9 mouse cellular contexts compared by ENCODE assay signal in the genomic region with DNA sequence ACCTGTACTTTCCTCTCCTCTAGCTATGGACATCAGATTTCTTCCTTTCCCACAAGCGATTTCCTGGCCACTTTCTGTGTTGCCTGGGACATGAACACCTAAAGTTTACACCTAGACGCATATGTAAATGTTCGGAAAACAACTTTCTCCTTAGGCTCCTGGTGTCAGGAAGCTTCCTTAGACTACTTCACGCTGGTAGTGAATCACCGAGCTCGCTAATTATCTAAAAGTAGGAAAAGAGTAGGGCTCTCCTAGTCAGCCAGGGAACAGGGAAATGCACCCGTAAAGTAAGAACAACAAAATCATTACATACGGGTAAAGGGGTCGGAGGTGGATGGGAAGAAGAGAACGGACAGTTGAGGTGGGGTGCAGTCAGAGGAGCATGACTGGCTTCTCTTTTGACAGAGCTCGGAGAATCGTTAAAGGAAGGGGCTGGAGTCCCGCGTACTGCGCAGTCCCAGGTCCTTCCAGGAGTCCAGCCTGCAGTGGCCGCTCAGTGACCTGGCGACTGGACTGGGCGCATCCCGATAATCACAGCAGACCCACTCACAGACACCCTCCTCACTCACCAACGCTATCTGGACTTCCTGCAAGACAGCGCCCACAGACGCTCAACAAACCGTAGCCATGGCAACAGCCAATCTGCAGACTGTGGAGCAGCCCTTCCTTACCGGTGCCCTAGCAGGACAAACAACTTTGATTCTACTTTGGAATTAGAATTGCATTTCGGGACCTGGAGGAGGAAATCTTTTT. TPM values are rescaled to one million over a fixed set of nuclear protein-coding genes. Genes with fewer than 3 reads are reported as not detected.
A peak's percentile ranks its signal among the peaks of the same experiment; 100 is the strongest.
DNase-seq lines count a peak whose midpoint lies in the region; ATAC-seq and TF ChIP-seq lines count a peak whose summit lies in the region.
"Had no signal": no experiment of that assay in that cellular context is flagged by ENCODE, and none has a peak within 500 bp of the region (broad histone marks: within the 10 kb centered on the region; RNA-seq: fewer than 3 reads in every experiment).

TSS of gene Lrriq1 (minus strand) at position 616 of the 753 bp plus-strand sequence.

- no peak for TF ChIP-seq CTCF in gastrocnemius, adult 2 months (IDR thresholded peaks at IDR 0.05)

- no peaks in the 10 kb centered on the region for H3K9me3 ChIP-seq in heart, embryonic 15.5 days (replicated peaks)
- H3K9me3 ChIP-seq in liver, embryonic 12.5 days (replicated peaks) = no peaks in the 10 kb centered on the region
- H3K9me3 ChIP-seq in neural tube, embryonic 12.5 days = no peaks in the 10 kb centered on the region

- H3K4me2 ChIP-seq in heart, embryonic 15.5 days = peak within 1 kb of the TSS; percentile 88
- H3K4me2 ChIP-seq in liver, embryonic 12.5 days = peak within 1 kb of the TSS; percentile 51
- H3K4me2 ChIP-seq in neural tube, embryonic 12.5 days (replicated peaks) = peak within 1 kb of the TSS; percentile 80

- H3K9ac ChIP-seq in heart, embryonic 15.5 days = peak within 1 kb of the TSS; percentile 41
- H3K9ac ChIP-seq in liver, embryonic 12.5 days = no peak within 1 kb of the TSS
- peak within 1 kb of the TSS; percentile 47 for H3K9ac ChIP-seq in neural tube, embryonic 12.5 days

- H3K4me3 ChIP-seq in gastrocnemius, adult 2 months = peak within 1 kb of the TSS; percentile 53
- H3K4me3 ChIP-seq in heart, embryonic 15.5 days = peak within 1 kb of the TSS; percentile 62
- peak within 1 kb of the TSS; percentile 38 for H3K4me3 ChIP-seq in liver, embryonic 12.5 days
- peak within 1 kb of the TSS; percentile 66 for H3K4me3 ChIP-seq in neural tube, embryonic 12.5 days

- WGBS in heart, embryonic 15.5 days = 5% methylated on average over 25 of the region's 25 CpGs
- 8% methylated on average over 25 of the region's 25 CpGs for WGBS in liver, embryonic 12.5 days (ENCODE audit: insufficient replicate concordance)
- 7% methylated on average over 25 of the region's 25 CpGs for WGBS in neural tube, embryonic 12.5 days

- no peaks in the 10 kb centered on the region for H3K36me3 ChIP-seq in heart, embryonic 15.5 days
- no peaks in the 10 kb centered on the region for H3K36me3 ChIP-seq in liver, embryonic 12.5 days
- no peaks in the 10 kb centered on the region for H3K36me3 ChIP-seq in neural tube, embryonic 12.5 days

- no peaks in the 10 kb centered on the region for H3K4me1 ChIP-seq in heart, embryonic 15.5 days (replicated peaks)
- no peaks in the 10 kb centered on the region for H3K4me1 ChIP-seq in liver, embryonic 12.5 days
- 0 out of 2 replicates have a peak, but pooled peaks cover 4% of the 10 kb centered on the region for H3K4me1 ChIP-seq in neural tube, embryonic 12.5 days

- H3K27ac ChIP-seq in gastrocnemius, adult 2 months = no peak within 1 kb of the TSS
- no peak within 1 kb of the TSS for H3K27ac ChIP-seq in heart, embryonic 15.5 days
- no peak within 1 kb of the TSS for H3K27ac ChIP-seq in liver, embryonic 12.5 days
- no peak within 1 kb of the TSS for H3K27ac ChIP-seq in neural tube, embryonic 12.5 days

- peak; percentile 83 for ATAC-seq in heart, embryonic 15.5 days (replicated peaks; ENCODE audit: insufficient number of reproducible peaks, insufficient read depth, low FRiP score, low read depth)
- no peak for ATAC-seq in liver, embryonic 12.5 days
- ATAC-seq in neural tube, embryonic 12.5 days (ENCODE audit: low FRiP score, low read depth) = peak; percentile 100

- peak; percentile 21 for DNase-seq in gastrocnemius, adult 2 months
- no peak for DNase-seq in gastrocnemius, adult 8-10 months (ENCODE audit: low spot score in 2 of 2)
- DNase-seq in embryo, embryonic 11 days = peak; percentile 92
- DNase-seq in kidney, postnatal 36 days = peak; percentile 78 to 82
- DNase-seq in urinary bladder, postnatal 4 days (ENCODE audit: low spot score in 2 of 2) = peak; percentile 33 to 67

- 0 out of 2 replicates have a peak, but pooled peaks cover 2% of the 10 kb centered on the region for H3K27me3 ChIP-seq in heart, embryonic 15.5 days
- no peaks in the 10 kb centered on the region for H3K27me3 ChIP-seq in liver, embryonic 12.5 days (replicated peaks)
- H3K27me3 ChIP-seq in neural tube, embryonic 12.5 days (replicated peaks) = no peaks in the 10 kb centered on the region

- intact Hi-C loops in gastrocnemius, adult 2 months (cut with DNase I) = no loop called here

RNA-seq across cellular contexts. Expression of gene Lrriq1, which starts in this region (rescaled TPM):
- total RNA-seq in gastrocnemius, adult 2 months (2021) = not detected
- not detected for total RNA-seq in gastrocnemius, adult 8-10 months (2022)
- 0.06 and 0.24 TPM in 2 replicates for polyA plus RNA-seq in heart, embryonic 15.5 days (2015; fragmentation: Nextera tagmentation; extraction: Ambion mirVana)
- polyA plus RNA-seq in liver, embryonic 12.5 days (2016; fragmentation: Nextera tagmentation; extraction: Ambion mirVana) = not detected in 2 replicates
- polyA plus RNA-seq in neural tube, embryonic 12.5 days (2016; fragmentation: Nextera tagmentation; extraction: Ambion mirVana) = 1.4 and 1.5 TPM in 2 replicates
- polyA plus RNA-seq: large intestine, adult 2 months had no signal

Comparison
In these comparisons a context has a peak if more than half of its experiments do, and no peak if none do; other contexts are left out.
1. Peak in DNase-seq and H3K4me3 ChIP-seq in gastrocnemius, adult 2 months; RNA of the gene not detected or under 1 TPM.
2. Peak in ATAC-seq, H3K4me3 ChIP-seq, H3K9ac ChIP-seq and H3K4me2 ChIP-seq in heart, embryonic 15.5 days; RNA of the gene not detected or under 1 TPM.
3. DNase-seq: peak in embryo, embryonic 11 days (single experiment), kidney, postnatal 36 days (2 of 2) and urinary bladder, postnatal 4 days (2 of 2); none in gastrocnemius, adult 8-10 months (0 of 2).
4. Peak in every context shown above with its lines, with median percentiles within 50 percentile points of each other: H3K4me3 ChIP-seq and H3K4me2 ChIP-seq.